Mouse (Mus musculus) MN1 (cell line): ENCODE measurements at regions not wholly inside any gene's neighbourhood (a gene's known extent, or its start where the extent isn't known, plus 50 kb on each side); places are given as distances from the start of the nearest gene placed in this dataset.

Source experiments
- DNase-seq: peaks from one replicate; pipeline ENCODE4 v3.0.0-alpha.2; 2016; ENCODE audit warnings: low spot score

GRCm38 (mm10) chr4:124443613-124444108 is 166.9 kb downstream of the 3100002H09Rik start:
- DNase-seq, result no peak

- DNase-seq, result no peak
Observed at GRCm38 (mm10) chr4:124443130-124443503, 167.5 kb downstream of the 3100002H09Rik start.

- no peak for DNase-seq
Observed at GRCm38 (mm10) chr4:124442491-124443129, 168.0 kb downstream of the 3100002H09Rik start.

- no peak for DNase-seq
Observed at GRCm38 (mm10) chr4:124441737-124442487, 168.7 kb downstream of the 3100002H09Rik start.

GRCm38 (mm10) chr4:124435040-124435434 is 175.6 kb downstream of the 3100002H09Rik start:
- no peak for DNase-seq

- no peak for DNase-seq
Observed at GRCm38 (mm10) chr4:124434059-124435039, 176.3 kb downstream of the 3100002H09Rik start.

- no peak for DNase-seq
Observed at GRCm38 (mm10) chr4:124433506-124433905, 177.1 kb downstream of the 3100002H09Rik start.

- DNase-seq, result no peak
Observed at GRCm38 (mm10) chr4:124431193-124431592, 179.4 kb downstream of the 3100002H09Rik start.

GRCm38 (mm10) chr4:124428844-124429243 is 181.8 kb downstream of the 3100002H09Rik start:
- no peak for DNase-seq

GRCm38 (mm10) chr4:124422406-124422805 is 188.2 kb downstream of the 3100002H09Rik start:
- no peak for DNase-seq

GRCm38 (mm10) chr4:124418431-124418830 is 192.2 kb downstream of the 3100002H09Rik start:
- no peak for DNase-seq

- no peak for DNase-seq
Observed at GRCm38 (mm10) chr4:124417176-124417575, 193.4 kb downstream of the 3100002H09Rik start.

- no peak for DNase-seq
Observed at GRCm38 (mm10) chr4:124416266-124416665, 194.3 kb downstream of the 3100002H09Rik start.

- DNase-seq, result no peak
Observed at GRCm38 (mm10) chr4:124414386-124414785, 196.2 kb downstream of the 3100002H09Rik start.

- DNase-seq, result no peak
Observed at GRCm38 (mm10) chr4:124409279-124409678, 201.3 kb downstream of the 3100002H09Rik start.

- no peak for DNase-seq
Observed at GRCm38 (mm10) chr4:124402075-124402474, 208.5 kb downstream of the 3100002H09Rik start.

GRCm38 (mm10) chr4:124400741-124401140 is 209.9 kb downstream of the 3100002H09Rik start:
- DNase-seq, result no peak

GRCm38 (mm10) chr4:124400136-124400675 is 210.4 kb downstream of the 3100002H09Rik start:
- DNase-seq, result no peak

- DNase-seq, result no peak
Observed at GRCm38 (mm10) chr4:124398354-124398753, 212.2 kb downstream of the 3100002H09Rik start.

GRCm38 (mm10) chr4:124396566-124397283 is 213.9 kb downstream of the 3100002H09Rik start:
- DNase-seq, result no peak

GRCm38 (mm10) chr4:124395966-124396395 is 214.6 kb downstream of the 3100002H09Rik start:
- no peak for DNase-seq
